Mouse (Mus musculus) intestine, postnatal 0 days (tissue): Measurements from ENCODE around the gene Fcrl6. TPM values are rescaled to one million over a fixed set of nuclear protein-coding genes. Genes with fewer than 3 reads are reported as not detected.
A peak's percentile ranks its signal among the peaks of the same experiment; 100 is the strongest.

ENCODE experiments used
- ATAC-seq: fragments of 200-750 bp; cut with Nextera tagmentation; 2 replicates; pipeline ENCODE4 v1.8.0; 2017; ENCODE audit warnings: mild to moderate bottlenecking, moderate TSS enrichment, moderate library complexity
- H3K27ac ChIP-seq: fragments of 300-500 bp; sonication (generic); 2 replicates; pipeline ENCODE4 v1.5.1; 2014; ENCODE audit warnings: mild to moderate bottlenecking, low read depth, low read length, moderate library complexity
- H3K27me3 ChIP-seq: fragments of 300-500 bp; sonication (generic); replicated peaks from 2 replicates; pipeline ENCODE4 v1.6.1; 2014; ENCODE audit warnings: low read length, mixed read lengths; ENCODE audit not compliant: control insufficient read depth, insufficient read depth
- H3K36me3 ChIP-seq: fragments of 300-500 bp; sonication (generic); 2 replicates; pipeline ENCODE4 v1.6.1; 2014; ENCODE audit warnings: mild to moderate bottlenecking, moderate library complexity; ENCODE audit not compliant: control insufficient read depth, insufficient read depth
- H3K4me1 ChIP-seq: fragments of 300-500 bp; sonication (generic); replicated peaks from 2 replicates; pipeline ENCODE4 v1.6.1; 2014; ENCODE audit warnings: antibody characterized with exemption, low read length, mixed read lengths; ENCODE audit not compliant: control insufficient read depth, insufficient read depth
- H3K4me2 ChIP-seq: fragments of 300-500 bp; sonication (generic); replicated peaks from 2 replicates; pipeline ENCODE4 v1.6.1; 2014; ENCODE audit warnings: low read depth, mild to moderate bottlenecking, moderate library complexity
- H3K4me3 ChIP-seq: fragments of 300-500 bp; sonication (generic); 2 replicates; pipeline ENCODE4 v1.5.1; 2014; ENCODE audit warnings: low read depth, low read length
- H3K9ac ChIP-seq: fragments of 300-500 bp; sonication (generic); 2 replicates; pipeline ENCODE4 v1.6.1; 2014; ENCODE audit warnings: mild to moderate bottlenecking, low read depth, low read length
- H3K9me3 ChIP-seq: fragments of 300-500 bp; sonication (generic); 2 replicates; pipeline ENCODE4 v1.6.1; 2016; ENCODE audit warnings: mixed run types; ENCODE audit not compliant: control insufficient read depth
- CTCF ChIP-seq: sonication (generic); IDR thresholded peaks from 2 replicates; pipeline ENCODE4 v1.5.1; 2016; ENCODE audit warnings: low read depth, mild to moderate bottlenecking, control low read depth, antibody characterized with exemption, moderate library complexity
- WGBS: fragments of 180-500 bp; shearing (Covaris S2); extraction: QIAGEN DNeasy Blood & Tissue Kit; methylation state at CpG from one replicate; pipeline ENCODE4 v1.1.7; 2014; 5-methylcytosine and 5-hydroxymethylcytosine counted together
- polyA plus RNA-seq: library from polyadenylated mRNA; unstranded; fragments of >200 nt; fragmentation: Nextera tagmentation; extraction: Ambion mirVana; gene quantifications from 2 replicates; pipeline ENCODE4 v1.2.1, GENCODE M21; 2015

Gene Fcrl6
- polyA plus RNA-seq: not detected in 2 replicates

GRCm38 (mm10) chr1:172602326-172602725 is at the start of gene Fcrl6:
Gene Fcrl6, minus strand, starts transcription at chr1:172602551.
- no peaks in the 10 kb centered on the region for H3K36me3 ChIP-seq
- H3K4me1 ChIP-seq: no peaks in the 10 kb centered on the region
- H3K27ac ChIP-seq: no peak within 1 kb of the TSS
- H3K4me3 ChIP-seq: no peak within 1 kb of the TSS
- no peak within 1 kb of the TSS for H3K9ac ChIP-seq
- no peak within 1 kb of the TSS for H3K4me2 ChIP-seq
- WGBS: 71% methylated on average over 1 of the region's 1 CpGs
- no peak for ATAC-seq
- no peaks in the 10 kb centered on the region for H3K27me3 ChIP-seq
- TF ChIP-seq CTCF: no peak
- no peaks in the 10 kb centered on the region for H3K9me3 ChIP-seq

- Histone ChIP-seq H3K27ac (no peak overlapping the region), H3K4me3 (no peak overlapping the region), H3K36me3 (no peaks in the 10 kb centered on the region), H3K4me1 (no peaks in the 10 kb centered on the region), H3K9me3 (no peaks in the 10 kb centered on the region), H3K4me2 (no peak overlapping the region), H3K27me3 (no peaks in the 10 kb centered on the region), H3K9ac (no peak overlapping the region)
- WGBS: 63% methylated on average over 10 of the region's 10 CpGs
- no peak for TF ChIP-seq CTCF
- no peak for ATAC-seq
Measured at GRCm38 (mm10) chr1:172651288-172651987, 49.1 kb upstream of the Fcrl6 start.

- peak; percentile 72 for TF ChIP-seq CTCF
- Histone ChIP-seq H3K4me3 (no peak overlapping the region), H3K9me3 (no peaks in the 10 kb centered on the region), H3K36me3 (no peaks in the 10 kb centered on the region), H3K9ac (no peak overlapping the region), H3K27me3 (no peaks in the 10 kb centered on the region), H3K27ac (no peak overlapping the region), H3K4me2 (no peak overlapping the region), H3K4me1 (no peaks in the 10 kb centered on the region)
- WGBS: 52% methylated on average over 8 of the region's 8 CpGs
- no peak for ATAC-seq
Measured at GRCm38 (mm10) chr1:172650519-172651287, 48.4 kb upstream of the Fcrl6 start.

GRCm38 (mm10) chr1:172649396-172649795 is 47.0 kb upstream of the Fcrl6 start:
- Histone ChIP-seq H3K4me1 (no peaks in the 10 kb centered on the region), H3K4me3 (no peak overlapping the region), H3K4me2 (no peak overlapping the region), H3K9me3 (no peaks in the 10 kb centered on the region), H3K27ac (no peak overlapping the region), H3K36me3 (no peaks in the 10 kb centered on the region), H3K27me3 (no peaks in the 10 kb centered on the region), H3K9ac (no peak overlapping the region)
- no peak for TF ChIP-seq CTCF
- WGBS: 82% methylated on average over 9 of the region's 9 CpGs
- no peak for ATAC-seq

GRCm38 (mm10) chr1:172647236-172647635 is 44.9 kb upstream of the Fcrl6 start:
- Histone ChIP-seq H3K9ac (no peak overlapping the region), H3K4me3 (no peak overlapping the region), H3K9me3 (no peaks in the 10 kb centered on the region), H3K4me1 (no peaks in the 10 kb centered on the region), H3K36me3 (no peaks in the 10 kb centered on the region), H3K27me3 (no peaks in the 10 kb centered on the region), H3K27ac (no peak overlapping the region), H3K4me2 (no peak overlapping the region)
- WGBS: 64% methylated on average over 4 of the region's 4 CpGs
- no peak for TF ChIP-seq CTCF
- ATAC-seq: no peak

GRCm38 (mm10) chr1:172638781-172639180 is 36.4 kb upstream of the Fcrl6 start:
- no peaks in the 10 kb centered on the region for H3K27me3 ChIP-seq
- H3K4me3 ChIP-seq: no peak overlapping the region
- no peak overlapping the region for H3K9ac ChIP-seq
- no peaks in the 10 kb centered on the region for H3K36me3 ChIP-seq
- H3K9me3 ChIP-seq: no peaks in the 10 kb centered on the region
- WGBS: 67% methylated on average over 2 of the region's 2 CpGs
- H3K4me2 ChIP-seq: no peak overlapping the region
- no peak overlapping the region for H3K27ac ChIP-seq
- no peak for ATAC-seq
- H3K4me1 ChIP-seq: 0 out of 2 replicates have a peak, but pooled peaks cover 2% of the 10 kb centered on the region
- TF ChIP-seq CTCF: no peak
